Mouse (Mus musculus): ENCODE results near the gene Ttc23l. TPM values are rescaled to one million over a fixed set of nuclear protein-coding genes. Genes with fewer than 3 reads are reported as not detected.
"Not testable (repeated sequence)": the region's sequence is repeated elsewhere in the genome, so short reads cannot be mapped to it uniquely, and the experiment has no call there.

Gene Ttc23l
- polyA plus RNA-seq, 1 experiment, result not detected

DNA sequence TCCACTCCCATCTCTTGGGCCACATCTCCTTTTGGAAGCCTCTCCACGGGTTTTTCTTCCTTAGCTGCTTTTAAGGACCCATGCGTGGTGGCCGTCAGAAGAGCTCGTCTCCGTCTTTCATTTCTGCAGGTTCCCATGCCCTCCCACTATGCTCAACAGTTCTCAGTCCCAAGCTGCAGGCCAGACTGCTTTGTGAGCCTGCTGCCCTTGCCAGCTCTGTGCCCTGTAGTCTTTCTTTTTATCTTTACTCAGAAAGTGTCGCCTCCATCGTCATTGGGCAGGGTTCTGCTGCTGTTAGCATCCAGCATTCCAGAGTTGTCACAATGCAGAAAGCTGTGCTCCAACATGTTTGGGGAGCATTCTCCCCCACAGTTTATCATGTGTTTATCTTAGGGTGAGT lies 8.0 kb upstream of the Ttc23l start:
- DNase-seq (ENCODE audit: low read depth), result no peak
- TF ChIP-seq CTCF (IDR thresholded peaks at IDR 0.05; ENCODE audit: borderline replicate concordance, extremely low read depth, insufficient read depth, insufficient read length) (no peak), POLR2A (IDR thresholded peaks at IDR 0.05; ENCODE audit: borderline replicate concordance, extremely low read depth, insufficient read depth, insufficient read length, poor library complexity, severe bottlenecking) (no peak)

DNA sequence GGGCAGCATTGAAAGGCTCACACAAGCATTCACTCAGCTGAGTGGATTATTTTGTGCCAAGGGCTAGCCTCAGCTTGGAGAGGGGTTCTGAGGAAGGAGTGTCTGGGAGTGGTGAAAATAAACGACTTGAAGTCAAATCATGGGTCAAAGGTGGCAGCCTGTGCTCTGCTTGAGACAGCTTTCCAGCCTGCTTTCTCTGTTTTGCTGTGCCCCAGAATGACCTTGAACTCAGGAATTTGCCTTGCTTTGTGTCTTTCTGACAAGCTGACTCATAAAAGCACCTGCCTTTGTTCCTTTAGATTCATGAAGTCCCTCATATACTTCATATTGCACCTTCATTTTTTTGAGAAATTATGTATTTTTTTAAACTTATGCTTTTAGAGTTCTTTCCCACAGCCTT lies 5.7 kb upstream of the Ttc23l start:
- no peak for TF ChIP-seq CTCF (IDR thresholded peaks at IDR 0.05; ENCODE audit: borderline replicate concordance, extremely low read depth, insufficient read depth, insufficient read length)
- TF ChIP-seq POLR2A (IDR thresholded peaks at IDR 0.05; ENCODE audit: borderline replicate concordance, extremely low read depth, insufficient read depth, insufficient read length, poor library complexity, severe bottlenecking), result no peak
- no peak for DNase-seq (ENCODE audit: low read depth)

DNA sequence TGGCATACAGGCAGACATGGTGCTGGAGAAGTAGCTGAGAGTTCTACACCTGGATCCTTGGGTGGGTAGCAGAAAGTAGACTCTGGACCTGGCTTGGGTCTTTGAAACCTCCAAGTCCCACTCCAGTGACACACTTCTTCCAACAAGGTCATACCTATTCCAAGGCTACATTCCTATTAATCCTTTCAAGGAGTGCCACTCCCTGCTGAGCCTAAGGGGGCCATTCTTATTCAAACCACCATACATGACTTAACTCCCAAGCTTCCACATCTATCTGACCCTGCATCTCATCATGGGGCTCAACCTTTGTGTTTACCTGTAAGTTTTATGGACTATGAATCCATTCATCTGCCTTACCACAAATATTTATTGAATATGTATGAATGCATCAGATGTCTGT lies 3.8 kb upstream of the Ttc23l start:
- DNase-seq (ENCODE audit: low read depth), result no peak
- TF ChIP-seq CTCF (IDR thresholded peaks at IDR 0.05; ENCODE audit: borderline replicate concordance, extremely low read depth, insufficient read depth, insufficient read length) (no peak), POLR2A (IDR thresholded peaks at IDR 0.05; ENCODE audit: borderline replicate concordance, extremely low read depth, insufficient read depth, insufficient read length, poor library complexity, severe bottlenecking) (no peak)

DNA sequence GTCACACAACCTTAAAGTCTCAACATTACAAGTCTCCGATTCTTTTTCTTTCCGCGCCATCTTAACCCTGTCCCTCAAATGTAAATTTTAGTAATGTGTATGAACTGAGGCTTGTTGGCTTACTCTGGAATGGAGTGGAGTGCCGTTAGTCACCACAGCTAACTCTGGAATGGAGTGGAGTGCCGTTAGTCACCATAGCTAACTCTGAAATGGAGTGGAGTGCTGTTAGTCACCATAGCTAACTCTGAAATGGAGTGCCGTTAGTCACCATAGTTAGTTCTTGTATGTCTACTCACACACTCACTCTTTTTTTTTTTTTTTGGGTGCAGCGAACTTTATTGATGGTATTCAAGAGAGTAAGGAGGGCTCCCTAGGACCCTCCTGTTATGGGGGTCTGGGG lies 1.5 kb upstream of the Ttc23l start:
- DNase-seq (ENCODE audit: low read depth), result no peak
- TF ChIP-seq POLR2A (IDR thresholded peaks at IDR 0.05; ENCODE audit: borderline replicate concordance, extremely low read depth, insufficient read depth, insufficient read length, poor library complexity, severe bottlenecking) (no peak), CTCF (IDR thresholded peaks at IDR 0.05; ENCODE audit: borderline replicate concordance, extremely low read depth, insufficient read depth, insufficient read length) (no peak)

DNA sequence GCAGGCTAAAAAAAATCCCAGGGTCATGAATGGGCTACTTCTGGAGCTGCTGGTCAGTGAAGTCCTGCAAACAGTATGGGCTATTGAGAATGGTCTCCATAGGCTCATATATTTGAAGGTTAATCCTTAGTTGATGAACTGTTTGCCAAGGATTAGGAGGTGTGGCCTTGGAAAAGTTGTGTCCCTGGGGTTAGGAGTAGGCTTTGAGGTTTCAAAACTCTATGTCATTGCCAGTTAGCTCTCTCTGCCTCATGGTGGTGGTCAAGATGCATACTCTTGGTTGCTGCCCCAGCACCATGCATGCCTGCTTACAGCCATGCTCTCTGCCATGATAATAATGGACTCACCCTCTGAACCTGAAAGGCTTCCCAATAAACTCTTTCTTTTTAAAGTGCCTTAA lies 4.1 kb downstream of the Ttc23l start:
- TF ChIP-seq CTCF (IDR thresholded peaks at IDR 0.05; ENCODE audit: borderline replicate concordance, extremely low read depth, insufficient read depth, insufficient read length) (no peak), POLR2A (IDR thresholded peaks at IDR 0.05; ENCODE audit: borderline replicate concordance, extremely low read depth, insufficient read depth, insufficient read length, poor library complexity, severe bottlenecking) (no peak)

DNA sequence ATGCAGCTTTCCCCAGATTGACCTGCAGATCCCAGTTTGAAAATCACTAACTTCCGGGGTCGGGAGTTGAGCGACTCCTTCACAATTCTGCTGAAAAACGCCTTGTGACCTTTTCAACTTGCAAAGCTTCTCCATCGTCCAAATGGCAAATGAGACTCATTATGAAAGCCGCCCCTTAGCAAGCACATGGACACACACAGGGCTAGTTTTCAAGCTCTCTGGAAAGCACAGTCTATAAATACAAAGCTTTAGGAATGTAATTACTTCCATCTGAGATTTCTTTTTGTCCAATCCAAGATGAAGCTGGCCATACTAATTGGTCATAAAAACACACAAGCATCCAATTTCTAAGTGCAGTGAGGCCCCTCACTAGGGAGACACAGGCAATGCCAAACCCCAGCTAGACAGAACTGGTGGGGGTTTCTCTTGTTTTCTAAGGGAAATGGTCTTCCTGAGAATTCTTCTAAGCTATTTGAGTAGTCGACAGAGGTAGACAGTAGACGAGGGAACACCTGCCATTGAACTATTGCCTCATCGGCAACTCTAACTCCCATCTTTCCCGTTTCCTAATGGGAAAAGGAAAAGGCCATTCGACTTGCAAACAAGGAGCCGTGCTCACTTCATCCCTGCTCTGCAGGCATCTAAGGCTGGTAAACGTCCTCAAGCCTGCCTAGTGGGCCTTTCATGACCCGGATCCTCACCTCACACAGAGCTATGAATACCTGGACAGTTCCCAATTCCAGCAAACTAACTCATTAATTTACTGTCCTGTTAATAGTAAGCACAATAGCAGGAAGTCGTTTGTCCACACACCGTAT lies 18.0 kb downstream of the Ttc23l start:
- peak; percentile 26 for DNase-seq (ENCODE audit: low read depth)
- TF ChIP-seq CTCF (IDR thresholded peaks at IDR 0.05; ENCODE audit: borderline replicate concordance, extremely low read depth, insufficient read depth, insufficient read length) (no peak), POLR2A (IDR thresholded peaks at IDR 0.05; ENCODE audit: borderline replicate concordance, extremely low read depth, insufficient read depth, insufficient read length, poor library complexity, severe bottlenecking) (no peak)

More for the DNA sequence above, 4.1 kb downstream of the Ttc23l start:
- DNase-seq (ENCODE audit: low read depth), result no peak

DNA sequence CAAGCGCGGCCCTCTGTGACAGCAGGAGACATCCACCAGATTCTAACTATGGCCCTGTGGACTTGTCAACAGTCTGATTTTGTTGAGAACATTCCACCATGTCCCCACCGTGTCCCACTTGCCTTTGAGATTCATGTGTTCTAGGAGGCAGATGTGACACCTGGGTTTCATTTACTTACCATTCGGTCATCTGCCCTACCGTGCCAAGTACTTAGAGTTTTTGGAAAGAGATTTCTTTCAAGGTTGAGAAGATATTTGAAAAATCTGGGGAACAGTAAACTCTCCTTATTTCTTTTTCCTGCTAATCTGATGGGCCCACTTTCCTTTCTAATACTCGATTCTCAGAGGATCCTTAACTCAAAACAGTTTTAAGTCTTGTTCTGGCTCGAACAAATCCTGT lies 22.5 kb downstream of the Ttc23l start:
- DNase-seq (ENCODE audit: low read depth), result no peak
- TF ChIP-seq CTCF (IDR thresholded peaks at IDR 0.05; ENCODE audit: borderline replicate concordance, extremely low read depth, insufficient read depth, insufficient read length) (no peak), POLR2A (IDR thresholded peaks at IDR 0.05; ENCODE audit: borderline replicate concordance, extremely low read depth, insufficient read depth, insufficient read length, poor library complexity, severe bottlenecking) (no peak)

DNA sequence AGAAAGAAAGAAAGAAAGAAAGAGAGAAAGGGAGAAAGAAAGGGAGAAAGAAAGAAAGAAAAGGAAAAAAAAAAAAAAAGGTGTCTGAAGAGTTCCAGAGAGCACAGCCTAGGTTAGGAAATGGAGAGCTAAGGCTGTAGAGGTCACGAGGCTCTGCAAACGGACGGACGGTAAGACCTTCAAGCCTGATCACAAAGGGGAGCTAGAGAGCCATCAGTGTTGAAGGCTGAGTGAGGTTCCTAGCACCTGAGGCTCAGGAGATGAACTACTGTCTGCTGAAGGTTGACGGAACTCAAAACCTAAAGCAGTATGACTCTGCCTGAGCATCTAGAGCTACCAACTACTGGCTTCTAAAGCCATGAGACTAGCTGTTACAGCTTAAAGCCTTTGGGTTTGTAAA lies 23.9 kb downstream of the Ttc23l start:
- no peak for DNase-seq (ENCODE audit: low read depth)
- TF ChIP-seq CTCF (IDR thresholded peaks at IDR 0.05; ENCODE audit: borderline replicate concordance, extremely low read depth, insufficient read depth, insufficient read length) (no peak), POLR2A (IDR thresholded peaks at IDR 0.05; ENCODE audit: borderline replicate concordance, extremely low read depth, insufficient read depth, insufficient read length, poor library complexity, severe bottlenecking) (no peak)

DNA sequence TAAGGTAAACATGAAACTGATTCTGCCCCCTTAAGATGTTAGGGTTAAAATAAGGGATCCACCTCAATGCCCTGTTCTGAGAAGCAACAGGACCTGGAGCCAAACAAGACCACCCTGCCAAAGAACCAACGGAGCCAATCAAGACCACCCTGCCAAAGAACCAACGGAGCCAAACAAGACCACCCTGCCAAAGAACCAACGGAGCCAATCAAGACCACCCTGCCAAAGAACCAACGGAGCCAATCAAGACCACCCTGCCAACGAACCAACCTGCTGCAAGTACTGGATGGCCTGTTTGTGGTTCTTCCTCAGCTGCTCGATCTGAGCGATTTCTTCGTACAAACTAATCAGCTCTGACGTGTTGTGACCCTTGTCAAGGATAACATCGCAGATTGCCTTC lies 25.1 kb downstream of the Ttc23l start:
- not testable (repeated sequence) for DNase-seq (ENCODE audit: low read depth)

DNA sequence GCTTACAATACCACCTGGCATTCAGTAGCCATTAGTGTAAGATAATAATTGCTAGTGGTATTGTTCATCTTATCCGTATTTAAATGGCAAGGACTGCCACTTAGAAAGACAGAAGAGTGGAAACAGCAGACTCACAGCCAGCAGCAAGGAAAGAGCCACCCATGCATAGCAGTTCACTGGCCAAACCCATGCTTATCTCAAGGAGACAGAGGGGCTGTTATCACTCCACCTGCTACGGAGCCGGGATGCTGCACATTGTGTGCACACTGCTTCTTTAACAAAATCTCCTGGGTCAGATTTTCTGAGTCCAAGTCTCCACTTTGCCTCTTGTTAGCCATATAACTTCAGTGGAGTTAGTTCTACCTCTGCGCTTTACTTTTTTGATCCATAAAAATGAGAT lies 27.1 kb downstream of the Ttc23l start:
- TF ChIP-seq POLR2A (IDR thresholded peaks at IDR 0.05; ENCODE audit: borderline replicate concordance, extremely low read depth, insufficient read depth, insufficient read length, poor library complexity, severe bottlenecking) (no peak), CTCF (IDR thresholded peaks at IDR 0.05; ENCODE audit: borderline replicate concordance, extremely low read depth, insufficient read depth, insufficient read length) (no peak)
- DNase-seq (ENCODE audit: low read depth), result no peak

DNA sequence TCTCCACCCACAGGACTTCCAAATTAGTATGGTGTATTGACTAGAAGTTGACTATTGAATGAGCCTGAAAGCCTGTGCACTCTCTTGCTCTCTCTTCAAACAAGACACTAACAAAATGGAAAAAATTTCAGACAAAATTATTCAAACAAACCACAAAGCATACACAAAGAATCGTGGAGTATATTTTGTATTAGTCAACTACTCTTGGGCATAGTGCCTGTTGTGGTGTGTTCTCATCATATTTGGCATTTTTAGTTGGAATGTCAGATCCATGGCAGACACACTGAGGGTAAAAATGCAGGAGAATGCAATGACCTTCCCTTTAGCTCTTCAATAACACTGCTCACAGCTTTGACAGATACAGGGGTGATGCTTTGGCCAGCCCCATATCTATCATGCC lies 32.6 kb downstream of the Ttc23l start:
- no peak for DNase-seq (ENCODE audit: low read depth)
- TF ChIP-seq CTCF (IDR thresholded peaks at IDR 0.05; ENCODE audit: borderline replicate concordance, extremely low read depth, insufficient read depth, insufficient read length), result no peak
- TF ChIP-seq POLR2A (IDR thresholded peaks at IDR 0.05; ENCODE audit: borderline replicate concordance, extremely low read depth, insufficient read depth, insufficient read length, poor library complexity, severe bottlenecking), result no peak

DNA sequence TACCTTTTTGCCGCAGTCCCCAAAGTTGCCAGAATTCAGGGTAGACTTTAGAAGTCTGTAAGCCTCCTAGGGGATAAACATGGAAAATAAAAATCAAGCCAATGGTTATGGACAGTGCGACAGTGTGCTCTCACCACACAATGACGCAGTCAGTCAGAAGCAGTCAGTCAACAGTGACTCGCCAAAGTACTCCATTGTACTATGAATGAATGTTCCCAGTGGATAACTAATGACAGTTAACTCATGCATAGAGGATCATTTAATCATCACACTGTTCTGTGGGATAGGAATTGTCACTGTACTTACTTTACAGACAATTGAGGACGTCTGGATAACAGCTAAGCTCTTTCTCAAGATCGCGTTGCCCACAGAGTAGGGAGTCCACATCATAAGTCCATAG lies 43.3 kb downstream of the Ttc23l start:
- TF ChIP-seq POLR2A (IDR thresholded peaks at IDR 0.05; ENCODE audit: borderline replicate concordance, extremely low read depth, insufficient read depth, insufficient read length, poor library complexity, severe bottlenecking) (no peak), CTCF (IDR thresholded peaks at IDR 0.05; ENCODE audit: borderline replicate concordance, extremely low read depth, insufficient read depth, insufficient read length) (no peak)
- DNase-seq (ENCODE audit: low read depth), result no peak
